Mouse (Mus musculus) right cerebral cortex, adult 18-20 months (tissue): ENCODE measurements around the gene Syn3.
A peak's percentile ranks its signal among the peaks of the same experiment; 100 is the strongest.
"Not testable (repeated sequence)": the region's sequence is repeated elsewhere in the genome, so short reads cannot be mapped to it uniquely, and the experiment has no call there.

ENCODE experiments used
- DNase-seq: peaks from one replicate; pipeline ENCODE4 v3.0.0; 2022; ENCODE audit warnings: mixed read lengths

The Syn3 gene

DNA sequence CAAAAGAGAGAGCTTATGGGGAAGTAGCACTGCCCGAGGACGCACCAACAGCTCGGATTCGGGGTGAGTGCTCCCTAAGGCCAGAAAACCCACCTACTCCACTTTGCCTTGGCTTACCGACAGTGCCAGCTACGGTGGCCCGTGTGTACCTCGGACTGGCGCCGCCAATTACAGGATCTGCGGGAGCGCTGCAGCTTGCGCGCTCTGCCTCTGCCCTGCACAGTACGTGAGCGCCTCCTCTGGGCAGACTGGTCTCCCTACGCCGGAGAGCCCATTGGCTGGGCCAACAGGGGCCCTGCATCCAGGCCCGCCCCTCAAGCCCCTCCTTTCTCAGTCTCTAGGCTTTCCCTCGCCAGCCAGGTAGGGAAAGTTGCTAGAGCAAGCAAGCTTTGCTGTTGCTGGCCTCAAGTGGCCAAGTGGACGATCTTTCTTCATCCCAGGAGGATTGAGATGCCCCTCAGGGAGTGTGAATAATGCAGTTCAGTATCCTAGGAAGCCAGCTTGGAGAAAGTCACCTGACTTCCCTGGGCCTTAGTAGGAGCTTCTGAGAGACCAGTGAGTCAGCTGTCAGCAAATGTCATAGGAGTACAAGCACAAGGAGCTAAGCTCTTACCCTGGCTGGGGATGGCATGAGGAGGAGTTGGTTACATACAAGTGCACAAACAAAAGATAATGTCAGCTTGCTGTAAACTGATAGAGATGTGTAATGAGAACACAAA, at the start of gene Syn3:
TSS of gene Syn3 (minus strand) at position 224 of the 719 bp plus-strand sequence.
- peak; percentile 95 for DNase-seq

DNA sequence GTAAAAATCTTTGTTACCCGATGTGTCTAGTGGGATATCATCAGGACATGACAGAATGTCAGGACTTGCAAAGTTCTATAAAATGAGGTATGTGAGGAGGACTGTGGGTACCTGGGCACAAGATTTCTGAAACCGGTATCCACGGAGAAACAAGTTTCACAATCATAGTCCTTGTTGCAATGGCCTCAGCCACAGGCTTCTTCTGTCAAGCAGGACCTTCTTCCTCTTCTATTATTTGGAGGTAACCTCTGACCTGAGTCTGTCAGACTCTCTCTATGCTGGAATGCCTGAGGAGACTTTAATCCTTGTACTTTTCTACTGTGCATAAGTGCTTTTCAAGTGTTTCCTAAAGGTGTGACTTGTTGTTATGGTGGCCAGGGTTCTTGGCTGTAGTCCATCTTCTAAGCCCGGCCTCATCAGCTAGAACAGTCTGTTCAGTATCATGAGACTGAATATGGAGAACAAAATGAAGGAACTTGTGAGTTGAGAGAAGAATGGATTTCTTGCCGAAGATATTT, 27.7 kb upstream of the Syn3 start:
- not testable (repeated sequence) for DNase-seq

DNA sequence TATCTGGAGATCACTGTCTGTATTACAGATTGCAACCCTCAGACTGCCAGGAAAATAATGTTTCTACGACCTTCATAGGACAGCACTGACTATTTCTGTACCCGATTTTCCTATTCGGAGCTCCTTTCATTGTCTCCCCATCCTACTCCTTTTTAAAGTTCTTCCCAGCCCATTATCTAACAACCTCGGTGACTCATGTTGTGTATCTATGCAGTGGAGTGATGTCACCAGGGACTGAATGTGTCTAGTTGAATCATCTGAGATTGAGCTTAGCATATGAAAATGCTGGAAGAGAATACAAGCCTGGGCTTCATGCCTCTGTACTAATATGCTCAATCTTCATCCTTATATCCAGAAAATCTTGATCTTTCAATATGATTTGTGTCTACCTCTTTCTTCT, 15.1 kb upstream of the Syn3 start:
- DNase-seq = peak; percentile 60

DNA sequence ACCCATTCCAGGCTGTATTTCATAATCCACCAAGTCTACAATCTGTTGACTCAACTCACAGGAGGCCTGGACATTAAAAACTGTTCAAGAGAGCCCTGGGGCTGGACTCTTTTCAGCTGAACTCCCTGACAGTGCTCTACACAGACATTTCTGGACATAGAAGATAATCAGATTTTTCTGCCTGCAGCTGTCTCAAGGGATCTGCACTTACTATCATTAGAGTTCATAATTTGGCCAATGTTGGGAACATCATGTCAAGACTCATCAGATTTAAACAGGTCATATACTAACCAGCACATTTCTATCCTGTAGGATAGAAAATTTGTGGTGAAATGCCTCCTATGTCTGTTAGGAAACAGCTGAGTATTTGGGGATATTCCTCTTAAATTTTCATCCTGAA, 12.2 kb upstream of the Syn3 start:
- DNase-seq = no peak

DNA sequence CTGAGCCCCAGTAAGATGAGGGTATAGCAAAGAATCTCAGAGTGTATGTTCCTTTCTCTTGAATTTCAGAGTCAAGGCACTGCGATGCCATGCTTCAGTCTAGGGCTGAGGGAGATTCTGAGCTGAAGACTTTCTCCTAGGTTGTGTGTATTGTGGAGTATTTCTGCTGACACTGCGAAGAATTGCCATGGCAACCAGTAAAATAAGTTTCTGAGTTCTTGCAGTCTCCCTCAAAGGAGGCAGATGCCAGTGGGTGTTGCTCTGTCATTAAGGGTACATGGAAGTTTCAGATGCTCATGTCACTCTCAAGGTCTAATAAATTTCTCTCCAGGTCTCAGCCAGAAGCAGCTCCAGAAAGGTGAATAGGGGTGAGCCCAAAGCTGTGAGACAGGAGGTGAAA, 3.4 kb upstream of the Syn3 start:
- DNase-seq = peak; percentile 70

DNA sequence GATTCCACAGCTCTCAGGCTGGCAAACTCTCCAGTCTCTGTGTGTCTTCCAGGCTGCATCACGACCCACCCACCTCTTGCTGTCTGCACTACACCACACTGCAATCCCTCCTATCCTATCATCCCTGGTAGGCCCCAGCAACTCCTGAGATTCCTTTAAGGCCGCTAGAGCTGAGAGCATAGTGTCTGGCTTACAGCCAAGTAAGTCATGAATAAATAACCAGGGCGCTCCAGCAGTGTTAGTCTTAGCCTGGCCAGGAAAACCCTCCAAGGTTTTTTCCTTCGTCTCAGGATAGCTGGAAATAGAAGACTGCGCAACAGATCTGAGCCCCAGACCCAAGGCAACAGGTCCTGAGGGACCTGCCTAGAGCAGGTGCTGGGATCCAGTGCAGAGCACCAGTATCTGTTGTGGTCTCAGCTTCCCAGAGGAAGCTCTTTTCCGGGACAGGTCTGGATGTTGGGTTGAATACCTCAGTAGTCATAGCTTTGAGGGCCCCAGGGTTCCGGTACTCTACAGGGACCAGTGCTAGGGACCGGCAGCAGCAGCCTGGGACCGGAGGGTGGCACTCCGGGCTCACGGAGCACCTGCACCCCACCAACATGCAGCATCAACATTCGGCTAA, 534 bp downstream of the Syn3 start:
- peak; percentile 70 for DNase-seq

DNA sequence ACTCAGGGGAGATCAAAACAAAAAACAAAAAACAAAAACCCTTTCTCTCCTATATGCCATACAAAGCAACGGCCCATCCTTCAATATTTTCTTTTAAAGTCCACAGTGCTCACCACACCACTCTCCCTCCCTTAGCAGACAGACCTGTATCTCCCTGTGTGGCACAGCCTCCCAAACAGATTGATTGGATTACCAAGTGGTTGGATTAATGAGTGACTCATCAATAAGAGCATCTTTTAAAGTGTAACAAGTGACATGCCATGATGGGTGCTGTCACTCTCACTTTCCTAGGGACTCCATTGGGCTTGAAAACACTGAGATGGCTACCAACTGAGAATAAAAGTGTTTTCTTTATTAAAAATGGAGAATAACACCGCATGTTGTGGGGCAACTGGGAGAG, 2.8 kb downstream of the Syn3 start:
- no peak for DNase-seq

DNA sequence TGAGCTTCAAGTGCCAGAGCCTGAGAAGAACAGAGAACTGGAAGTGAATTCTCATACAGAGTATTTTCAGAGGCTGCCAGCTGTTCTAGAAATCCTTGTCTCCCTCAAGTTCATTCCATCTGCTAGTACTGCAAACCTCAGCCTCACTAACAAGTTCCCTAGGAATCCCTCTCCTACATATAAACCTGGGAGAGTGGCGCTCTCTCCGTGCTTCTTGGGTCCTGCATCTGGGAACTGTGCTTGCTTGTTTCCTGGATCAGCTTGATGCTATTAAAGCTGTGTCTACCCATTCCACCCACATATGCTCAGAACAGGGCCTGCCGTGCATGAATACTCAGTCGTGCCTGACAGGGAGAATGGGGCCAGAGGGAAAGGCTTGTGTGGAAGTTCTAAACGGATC, 5.6 kb downstream of the Syn3 start:
- no peak for DNase-seq

DNA sequence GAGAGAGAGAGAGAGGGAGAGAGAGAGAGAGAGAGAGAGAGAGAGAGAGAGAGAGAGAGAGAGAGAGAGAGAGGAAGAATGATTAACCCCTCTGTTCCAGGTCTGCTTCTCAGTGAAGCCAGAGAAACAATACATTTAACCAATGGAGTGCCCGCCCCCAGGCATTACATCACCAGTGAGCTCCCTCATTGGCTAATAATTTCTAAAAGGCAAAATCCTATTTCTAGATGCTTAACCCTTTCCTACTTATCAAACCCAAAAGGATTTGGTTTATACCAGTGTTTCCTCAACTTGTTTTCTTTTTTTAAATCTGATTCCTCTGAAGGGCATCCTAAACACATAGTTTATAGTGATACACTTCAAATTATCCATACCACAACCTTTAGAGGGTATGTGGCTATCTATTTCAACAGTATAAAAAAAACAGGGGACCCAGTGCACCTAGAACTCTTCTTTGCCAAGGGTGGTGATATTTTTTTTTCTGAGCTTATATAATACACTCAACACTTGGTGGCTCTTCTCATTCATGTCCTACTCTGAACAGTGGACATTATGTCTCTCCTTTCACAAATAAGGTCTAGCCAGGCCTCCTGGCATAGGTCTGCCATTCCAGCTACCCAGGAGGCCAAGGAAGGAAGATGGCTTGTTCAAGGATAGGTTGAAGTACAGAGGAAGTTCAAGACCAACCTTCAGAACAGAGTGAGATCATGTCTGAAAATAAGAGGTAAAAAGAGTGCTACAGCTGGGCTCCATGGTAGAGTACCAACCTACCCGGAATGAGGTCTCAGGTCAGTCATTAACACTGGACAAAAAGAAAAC, 6.4 kb downstream of the Syn3 start:
- DNase-seq = no peak

DNA sequence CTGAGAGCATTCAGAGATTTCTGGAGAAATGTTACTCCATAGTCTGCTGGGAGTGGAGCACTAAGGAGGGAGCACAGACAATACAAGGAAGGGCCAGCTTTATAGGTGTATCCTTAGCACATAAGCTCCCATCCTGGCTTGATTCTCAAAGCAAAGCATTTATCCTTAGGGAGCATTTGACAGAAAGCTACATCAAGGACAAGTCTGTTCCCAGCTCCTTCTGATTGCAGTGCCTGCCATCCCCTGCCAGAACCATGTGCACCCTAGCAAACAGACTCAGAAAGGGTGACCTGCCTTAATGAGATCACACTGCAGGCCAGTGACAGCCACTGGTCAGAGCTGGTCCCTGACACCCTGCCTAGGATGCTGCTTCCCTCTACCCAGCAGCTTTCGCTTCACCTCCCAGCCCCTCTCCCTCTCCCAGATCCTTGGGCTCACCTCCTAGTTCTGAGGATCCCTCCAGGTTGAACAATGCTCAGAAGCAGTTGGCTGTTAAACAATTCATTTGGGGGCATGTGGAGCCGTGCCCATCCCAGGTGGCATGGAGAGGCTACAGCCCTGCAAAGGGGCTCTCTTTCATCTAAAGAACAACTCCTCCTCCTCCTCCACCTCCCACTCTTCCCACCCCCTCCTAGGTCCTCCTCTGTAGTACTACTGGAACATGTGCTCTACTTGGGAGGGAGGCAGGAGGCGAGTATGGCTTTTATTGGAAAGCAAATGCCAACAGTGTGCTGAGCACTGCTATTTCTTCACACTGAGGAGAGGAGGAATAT, 7.2 kb downstream of the Syn3 start:
- DNase-seq = no peak

DNA sequence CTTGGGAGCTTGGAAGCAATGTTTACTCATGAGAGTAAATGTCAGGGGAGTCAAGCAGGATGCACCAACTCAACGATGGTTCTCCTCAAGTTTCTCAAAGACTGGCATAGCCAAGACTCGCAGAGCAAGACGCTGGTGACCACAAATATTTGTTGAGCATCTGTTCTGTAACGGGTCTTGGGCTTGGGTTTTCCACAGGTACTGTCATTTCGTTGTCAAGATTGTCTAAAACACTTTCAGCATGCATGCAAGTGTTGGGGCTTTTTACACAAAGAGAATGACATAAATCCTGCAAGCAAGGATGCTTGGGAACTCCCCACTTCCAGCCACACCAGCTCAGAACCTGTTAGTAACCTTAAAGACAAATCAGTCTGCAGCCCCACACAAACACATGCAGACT, 10.2 kb downstream of the Syn3 start:
- no peak for DNase-seq

DNA sequence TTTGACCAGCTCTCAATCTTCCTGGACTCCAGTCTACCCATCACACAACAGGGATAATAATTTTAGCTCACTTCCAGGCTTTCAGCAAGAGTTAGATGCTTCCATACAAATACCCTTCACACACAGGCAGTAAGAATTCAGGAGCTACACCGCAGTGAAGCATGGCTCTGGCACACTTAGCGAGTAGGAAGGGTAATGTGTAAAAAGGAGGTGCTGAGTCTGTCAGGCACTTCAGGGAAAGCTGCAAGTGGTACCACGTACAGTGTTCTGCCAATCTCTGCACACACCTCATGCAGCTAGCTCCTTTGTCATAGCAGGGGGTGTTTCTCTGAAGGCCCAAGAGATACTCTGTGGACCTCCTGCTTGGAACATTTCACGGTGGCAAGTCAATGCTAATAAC, 12.7 kb downstream of the Syn3 start:
- DNase-seq = peak; percentile 38

DNA sequence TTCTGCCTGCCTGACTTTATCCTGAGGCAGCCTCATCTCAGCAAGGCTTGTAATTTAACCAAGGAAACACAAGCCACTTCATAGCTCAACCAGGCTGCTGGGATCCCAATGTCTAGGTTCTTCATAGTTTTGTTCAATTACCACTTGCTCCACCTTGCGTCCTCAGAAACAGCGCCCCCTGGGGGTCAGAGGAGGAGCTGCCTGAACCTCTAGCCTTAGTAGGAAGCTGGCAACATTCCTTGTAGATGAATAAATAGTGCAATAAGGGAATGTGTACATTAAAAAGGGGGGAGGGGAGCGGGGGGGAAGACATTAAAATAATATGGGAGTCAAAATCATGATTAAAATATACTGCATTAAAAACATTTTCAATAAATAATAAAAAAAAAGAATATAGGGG, 14.7 kb downstream of the Syn3 start:
- DNase-seq = no peak

DNA sequence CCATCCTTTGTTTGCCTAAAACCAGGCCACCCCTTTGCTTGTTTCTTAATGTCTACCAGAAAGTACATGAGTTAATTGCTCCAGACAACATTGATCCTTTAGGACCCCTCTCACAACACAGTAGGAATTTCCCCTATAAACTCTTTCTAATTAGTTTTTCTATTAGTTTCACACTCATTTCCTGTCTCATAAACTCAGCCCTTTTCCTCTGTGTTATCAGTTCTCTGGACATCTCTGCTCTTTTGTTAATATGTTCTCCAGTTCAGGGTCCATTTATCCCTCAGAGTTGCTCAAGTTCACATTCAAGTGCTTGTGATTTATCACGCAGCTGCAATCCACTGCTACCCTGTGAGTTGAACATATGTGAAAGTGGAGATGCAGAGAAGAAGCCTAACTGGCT, 16.2 kb downstream of the Syn3 start:
- DNase-seq = no peak

DNA sequence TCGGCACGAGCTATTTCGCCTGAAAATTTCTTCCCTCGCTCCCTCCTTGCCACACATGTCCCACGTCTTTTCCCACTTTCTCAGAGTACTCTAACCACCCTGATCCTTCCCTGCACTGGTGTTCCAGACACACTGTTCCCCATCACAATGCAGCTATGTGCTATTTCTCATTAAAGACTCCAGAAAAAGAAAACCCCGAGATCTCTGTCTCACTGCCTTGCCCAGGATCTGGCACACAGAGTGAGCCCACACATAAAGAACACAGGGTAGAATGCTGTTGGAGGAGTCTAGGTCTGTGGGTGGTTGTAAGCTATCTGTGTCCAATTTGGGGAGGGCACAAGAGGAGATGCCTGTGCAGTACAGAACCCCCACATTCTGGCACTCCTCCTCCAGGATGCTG, 18.0 kb downstream of the Syn3 start:
- peak; percentile 67 for DNase-seq

DNA sequence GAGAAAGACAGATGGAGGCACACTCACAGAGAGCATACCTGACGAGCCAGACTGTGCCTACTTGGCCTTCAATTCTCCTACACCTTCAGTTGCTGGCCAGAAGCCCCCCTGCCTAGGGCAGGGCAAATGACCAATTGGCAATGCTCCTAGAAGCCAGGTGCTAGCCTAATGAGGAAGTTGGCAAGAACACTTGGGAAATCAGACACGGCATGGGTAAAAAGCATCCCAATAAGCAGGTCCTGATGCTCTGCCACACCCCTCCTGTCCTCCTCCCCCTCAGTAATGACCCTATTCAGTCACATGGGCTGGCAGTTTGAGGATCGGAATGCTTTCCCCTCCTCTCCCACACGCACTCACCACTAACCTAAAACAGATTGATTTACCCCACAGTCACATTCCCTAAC, 19.0 kb downstream of the Syn3 start:
- no peak for DNase-seq

DNA sequence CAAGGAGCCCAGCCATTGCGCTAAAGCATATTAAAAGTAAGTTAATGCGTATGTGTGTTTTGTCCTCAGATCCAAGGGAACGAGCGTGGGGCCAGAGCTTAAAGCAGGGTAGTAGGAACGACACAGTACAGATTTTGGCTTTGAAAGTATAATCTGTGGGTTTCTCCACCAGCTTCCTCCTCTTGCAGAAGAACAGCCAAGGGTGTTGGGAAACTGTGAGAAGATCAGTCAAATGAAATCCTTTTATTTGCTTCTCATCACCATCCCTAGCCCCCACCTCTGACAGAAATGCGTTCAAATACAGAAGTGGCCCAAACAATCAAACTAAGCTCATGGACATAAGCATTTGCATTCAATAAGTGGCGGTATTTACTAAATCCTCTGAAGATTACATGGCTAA, 22.0 kb downstream of the Syn3 start:
- DNase-seq = no peak

DNA sequence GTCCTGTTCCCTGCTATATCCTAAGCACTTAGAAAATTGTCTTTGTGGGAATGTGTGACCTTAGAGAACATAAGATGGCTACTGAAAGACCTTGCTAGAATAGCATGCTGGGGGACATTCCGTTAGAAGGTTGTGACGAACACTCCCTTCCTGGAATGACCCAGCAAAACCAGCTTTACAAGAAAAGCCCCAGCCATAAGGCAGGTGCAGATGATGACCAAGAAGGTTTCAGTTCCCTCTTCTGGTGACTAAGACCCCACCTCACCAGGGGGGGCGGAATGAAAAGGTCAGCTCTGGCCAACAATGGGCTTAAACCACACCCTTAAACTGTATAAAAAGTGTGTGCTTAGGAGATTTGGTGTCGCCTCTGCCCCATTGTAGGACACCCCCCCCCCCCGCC, 23.4 kb downstream of the Syn3 start:
- DNase-seq = no peak

DNA sequence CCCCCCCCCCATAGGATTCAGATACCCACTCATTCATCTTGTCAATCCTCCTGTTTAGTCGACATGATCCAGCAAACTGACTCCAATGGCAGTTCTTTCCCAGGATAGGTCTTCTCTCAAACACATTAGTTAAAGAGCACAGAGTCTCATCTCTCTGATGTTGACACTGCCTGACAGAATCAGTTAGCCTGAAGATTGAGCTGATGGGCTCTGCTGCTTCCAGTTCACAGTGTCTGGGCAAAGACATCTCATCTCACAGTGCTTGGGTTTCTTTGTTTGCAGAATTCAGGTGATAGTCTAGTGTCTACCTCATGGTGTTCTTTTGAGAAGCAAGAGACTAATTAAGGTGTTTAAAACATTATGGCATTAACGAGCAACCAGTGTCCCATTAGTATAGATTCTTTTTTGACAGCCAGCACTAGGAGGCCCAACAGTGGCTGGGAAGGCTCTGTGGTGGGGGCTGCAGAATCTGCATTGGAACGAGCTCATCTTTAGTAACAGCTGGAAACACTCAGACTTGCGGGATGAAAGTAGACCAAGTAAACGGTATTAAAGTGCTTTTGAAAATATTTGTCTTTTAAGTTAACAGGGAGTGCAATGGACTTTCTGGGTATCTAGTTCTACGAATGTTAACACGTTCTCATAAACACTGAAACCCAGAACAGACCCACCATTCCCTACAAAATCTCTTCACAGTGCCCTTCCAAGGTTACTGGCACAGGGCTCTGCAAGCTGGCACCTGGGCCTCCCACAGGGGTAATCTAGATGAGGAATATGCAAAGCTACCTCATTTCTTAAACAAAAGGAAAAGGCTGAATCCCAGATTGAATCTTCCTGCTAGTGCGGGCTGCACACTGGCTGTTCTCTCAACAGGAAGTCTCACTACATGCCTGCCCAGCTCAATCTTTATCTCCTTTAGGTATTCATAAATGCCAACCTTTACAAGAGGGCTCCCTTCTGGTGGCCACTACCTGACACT, 24.2 kb downstream of the Syn3 start:
- no peak for DNase-seq

DNA sequence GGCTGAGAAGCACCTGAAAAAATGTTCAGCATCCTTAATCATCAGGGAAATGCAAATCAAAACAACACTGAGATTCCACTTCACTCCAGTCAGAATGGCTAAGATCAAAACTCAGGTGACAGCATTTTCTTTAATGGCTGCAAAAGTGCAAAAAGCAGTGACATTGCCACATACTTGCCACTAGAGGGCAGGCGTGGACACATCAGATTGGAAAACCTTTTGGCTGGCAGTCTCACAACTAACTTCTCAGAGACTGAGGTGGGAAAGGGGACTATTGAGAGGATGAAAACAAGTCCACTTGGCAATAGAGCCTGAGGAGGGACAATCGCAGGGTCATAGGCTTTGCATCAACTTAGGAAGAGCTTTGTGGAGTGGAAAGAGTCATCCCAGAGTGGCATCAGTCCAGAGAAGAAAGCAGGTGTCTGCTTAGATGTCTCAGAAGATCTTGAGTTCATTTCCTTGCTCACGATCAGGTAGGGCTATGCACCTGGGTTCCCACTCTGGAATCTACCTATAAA, 25.0 kb downstream of the Syn3 start:
- DNase-seq = no peak
